Mouse (Mus musculus): ENCODE data around the gene Gm10181.

DNA sequence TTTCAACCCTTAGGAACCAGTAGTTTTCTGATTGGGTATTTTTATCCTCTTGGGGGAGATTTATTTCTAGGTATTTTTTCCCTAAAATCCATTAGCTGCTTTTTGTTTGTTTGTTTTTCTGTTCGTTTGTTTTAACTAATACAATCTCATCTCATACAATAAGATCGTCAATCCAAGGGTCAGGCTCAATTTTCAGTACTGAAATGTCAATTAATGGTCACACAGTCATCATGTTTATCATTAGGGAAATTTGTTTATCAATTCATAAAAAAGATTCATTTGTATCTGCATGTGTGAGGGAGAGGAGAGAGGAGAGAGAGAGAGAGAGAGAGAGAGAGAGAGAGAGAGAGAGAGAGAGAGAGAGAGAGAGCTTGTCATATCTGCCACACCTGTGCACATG lies at the start of gene Gm10181:
- TF ChIP-seq CTCF (IDR thresholded peaks at IDR 0.05; ENCODE audit: insufficient read depth, low read depth, low read length) (no peak), POLR2A (IDR thresholded peaks at IDR 0.05; ENCODE audit: insufficient read depth, low read depth, low read length) (no peak)
